Mouse (Mus musculus) hindbrain, embryonic 10.5 days (tissue): Measurements from ENCODE around the gene Eml4. TPM values are rescaled to one million over a fixed set of nuclear protein-coding genes. Genes with fewer than 3 reads are reported as not detected.
A peak's percentile ranks its signal among the peaks of the same experiment; 100 is the strongest.

ENCODE experiments used
- DNase-seq: peaks from one replicate; pipeline ENCODE4 v3.0.0-alpha.2; 2017; ENCODE audit warnings: low spot score
- H3K27ac ChIP-seq: fragments of 300-500 bp; sonication (generic); 2 replicates; pipeline ENCODE4 v1.5.1; 2016; ENCODE audit warnings: mild to moderate bottlenecking, moderate library complexity
- H3K27me3 ChIP-seq: fragments of 300-500 bp; sonication (generic); 2 replicates; pipeline ENCODE4 v1.6.1; 2016; ENCODE audit warnings: mild to moderate bottlenecking; ENCODE audit not compliant: poor library complexity, insufficient read depth, severe bottlenecking
- H3K36me3 ChIP-seq: fragments of 300-500 bp; sonication (generic); 2 replicates; pipeline ENCODE4 v1.6.1; 2016; ENCODE audit warnings: mild to moderate bottlenecking, moderate library complexity
- H3K4me1 ChIP-seq: fragments of 300-500 bp; sonication (generic); replicated peaks from 2 replicates; pipeline ENCODE4 v1.6.1; 2016; ENCODE audit warnings: mild to moderate bottlenecking
- H3K4me3 ChIP-seq: fragments of 300-500 bp; sonication (generic); 2 replicates; pipeline ENCODE4 v1.5.1; 2016; ENCODE audit warnings: mild to moderate bottlenecking, moderate library complexity
- H3K9me3 ChIP-seq: fragments of 300-500 bp; sonication (generic); 2 replicates; pipeline ENCODE4 v1.6.1; 2016; ENCODE audit warnings: mild to moderate bottlenecking, moderate library complexity
- WGBS: fragments of 180-500 bp; shearing (Covaris S2); methylation state at CpG from one replicate; pipeline ENCODE4 v1.1.7; 2016; 5-methylcytosine and 5-hydroxymethylcytosine counted together
- polyA plus RNA-seq: library from polyadenylated mRNA; unstranded; fragments of >200 nt; fragmentation: Nextera tagmentation; extraction: Ambion mirVana; gene quantifications from 2 replicates; pipeline ENCODE4 v1.2.1, GENCODE M21; 2016

Eml4 gene
- 37.6 and 43.6 TPM in 2 replicates for polyA plus RNA-seq

DNA sequence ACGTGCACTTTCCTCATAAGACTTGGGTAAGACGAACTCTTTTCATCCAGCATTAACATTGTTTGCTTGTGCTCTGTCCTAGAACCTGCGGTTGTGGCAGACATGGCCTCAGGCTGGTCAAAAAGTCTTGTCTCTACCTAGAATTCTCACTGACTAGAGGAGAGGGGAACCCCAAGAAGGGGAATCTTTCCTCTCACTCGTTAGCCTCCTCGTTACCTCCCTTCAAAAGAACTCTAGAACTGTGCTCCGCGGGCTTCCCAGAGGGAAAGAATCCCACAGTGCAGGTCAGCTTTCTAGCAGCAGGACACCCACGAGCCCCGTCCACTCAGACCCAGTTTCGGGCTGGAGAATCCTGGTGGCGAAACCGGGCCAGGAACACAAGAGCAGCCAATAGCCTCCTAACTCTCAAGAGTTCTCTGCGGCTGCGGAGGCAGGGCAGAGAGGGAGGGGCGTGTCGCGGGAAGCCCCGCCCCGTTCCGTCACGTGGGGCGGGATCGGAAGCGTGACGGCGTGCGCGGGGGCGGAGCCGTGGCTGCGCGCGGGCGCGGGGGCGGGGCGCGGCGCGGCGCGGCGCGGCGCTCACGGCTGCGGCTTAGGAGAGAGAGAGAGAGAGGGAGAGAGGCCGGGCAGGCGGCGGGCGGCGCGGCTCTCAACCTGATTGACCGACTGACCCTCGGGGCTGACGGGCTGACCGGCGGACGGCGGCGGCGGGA lies at the start of gene Eml4:
Gene Eml4 (plus strand): TSS at position 553 of the 713 bp plus-strand sequence.
- Histone ChIP-seq H3K9me3 (0 out of 2 replicates have a peak, but pooled peaks cover 3% of the 10 kb centered on the region), H3K27ac (peak within 1 kb of the TSS; percentile 98), H3K27me3 (no peaks in the 10 kb centered on the region), H3K4me1 (peaks cover 30% of the 10 kb centered on the region), H3K36me3 (no peaks in the 10 kb centered on the region), H3K4me3 (peak within 1 kb of the TSS; percentile 93)
- 1% methylated on average over 62 of the region's 62 CpGs for WGBS
- DNase-seq = peak; percentile 94

DNA sequence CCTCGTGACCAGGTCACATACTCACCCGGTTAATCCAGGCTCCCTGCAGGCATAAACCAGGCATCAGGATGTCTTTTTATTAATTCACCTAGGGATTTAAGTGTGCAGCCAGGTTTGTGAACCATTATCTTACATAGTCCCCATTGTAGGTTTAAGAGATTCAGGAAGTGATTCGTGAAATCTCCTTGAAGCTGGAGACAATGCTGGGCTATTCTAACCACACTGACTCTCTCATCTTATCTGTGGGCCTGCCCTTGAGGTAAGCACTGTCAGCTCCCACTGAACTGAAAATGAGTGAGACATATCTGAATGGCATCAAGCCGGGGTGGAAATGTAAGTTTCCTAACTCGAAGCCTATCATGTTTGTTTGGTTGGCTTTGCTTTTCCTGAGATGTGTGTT lies 49.3 kb upstream of the Eml4 start:
- no peak for DNase-seq
- no peaks in the 10 kb centered on the region for H3K4me1 ChIP-seq
- H3K4me3 ChIP-seq = no peak overlapping the region
- H3K9me3 ChIP-seq = no peaks in the 10 kb centered on the region
- no peaks in the 10 kb centered on the region for H3K27me3 ChIP-seq
- 90% methylated on average over 5 of the region's 5 CpGs for WGBS
- H3K27ac ChIP-seq = no peak overlapping the region
- H3K36me3 ChIP-seq = no peaks in the 10 kb centered on the region

DNA sequence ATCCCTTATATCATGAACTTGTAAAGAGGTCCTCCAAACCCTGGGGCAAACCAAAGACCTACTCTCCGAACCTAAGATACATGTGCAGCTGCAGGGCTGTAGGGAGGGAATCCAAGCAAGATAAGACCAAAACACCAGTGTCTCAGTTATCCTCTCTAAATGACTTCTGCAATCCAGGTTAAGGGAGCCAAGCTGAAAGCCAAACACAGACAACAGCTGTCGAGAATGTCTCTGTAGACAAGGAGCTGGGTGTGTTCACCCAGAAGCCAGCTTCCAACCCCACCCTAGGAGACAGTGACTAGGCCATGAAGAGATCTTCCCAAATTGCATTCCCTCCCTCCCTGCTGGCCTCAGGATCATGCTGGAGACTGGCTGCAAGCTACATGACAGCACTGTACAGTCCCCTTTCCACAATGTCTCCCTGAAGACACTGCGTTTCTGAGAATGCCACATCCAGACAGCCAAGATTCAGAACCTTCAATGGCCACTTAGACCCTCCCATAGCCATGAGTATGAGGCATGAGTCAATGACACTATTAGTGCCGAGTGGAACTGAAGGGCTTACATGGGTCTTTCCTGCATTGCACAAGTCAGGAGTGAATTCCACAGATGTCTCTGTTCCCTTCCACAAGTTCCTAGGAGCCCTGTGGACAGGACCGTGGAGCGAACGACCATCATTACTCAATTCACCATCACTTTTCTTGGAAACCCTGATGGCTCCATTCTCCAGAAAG lies 46.5 kb upstream of the Eml4 start:
- Histone ChIP-seq H3K36me3 (no peaks in the 10 kb centered on the region), H3K27me3 (no peaks in the 10 kb centered on the region; the same call in 1 of the 2 replicates), H3K4me3 (no peak overlapping the region), H3K4me1 (peaks cover 17% of the 10 kb centered on the region), H3K9me3 (no peaks in the 10 kb centered on the region), H3K27ac (no peak overlapping the region)
- DNase-seq = no peak
- WGBS = 88% methylated on average over 7 of the region's 7 CpGs

DNA sequence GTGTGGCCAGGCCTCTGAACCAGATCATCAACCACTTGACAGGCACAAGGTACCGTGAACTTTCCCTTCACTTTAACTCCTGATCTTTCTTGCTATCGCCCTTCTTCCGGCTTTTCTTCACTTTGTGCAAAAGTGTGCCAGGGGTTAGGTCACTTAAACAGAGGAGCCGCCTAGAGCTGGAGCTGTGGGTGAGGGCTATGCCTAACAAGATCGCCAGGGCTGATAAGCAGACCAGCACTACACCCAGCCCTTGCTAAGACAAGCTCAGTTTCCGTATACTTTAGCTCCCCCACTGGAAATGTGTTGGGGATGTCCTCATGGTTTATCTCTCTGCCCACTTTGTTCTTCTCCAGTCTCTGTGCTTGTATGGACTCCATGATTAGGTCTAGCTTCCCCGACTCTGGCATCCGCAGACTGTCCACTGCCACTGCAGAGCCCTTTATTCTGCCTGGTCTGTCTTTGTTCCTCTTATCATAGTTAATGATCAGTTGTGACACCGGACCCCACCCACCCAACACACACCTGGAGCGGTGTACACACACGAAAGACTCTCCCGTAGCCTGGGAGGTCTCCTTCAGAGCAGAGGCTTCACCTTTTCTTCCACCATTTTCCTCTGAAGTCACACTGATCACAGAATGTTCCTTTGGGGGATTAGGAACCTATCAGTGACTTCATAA lies 43.6 kb upstream of the Eml4 start:
- WGBS = 88% methylated on average over 12 of the region's 12 CpGs

DNA sequence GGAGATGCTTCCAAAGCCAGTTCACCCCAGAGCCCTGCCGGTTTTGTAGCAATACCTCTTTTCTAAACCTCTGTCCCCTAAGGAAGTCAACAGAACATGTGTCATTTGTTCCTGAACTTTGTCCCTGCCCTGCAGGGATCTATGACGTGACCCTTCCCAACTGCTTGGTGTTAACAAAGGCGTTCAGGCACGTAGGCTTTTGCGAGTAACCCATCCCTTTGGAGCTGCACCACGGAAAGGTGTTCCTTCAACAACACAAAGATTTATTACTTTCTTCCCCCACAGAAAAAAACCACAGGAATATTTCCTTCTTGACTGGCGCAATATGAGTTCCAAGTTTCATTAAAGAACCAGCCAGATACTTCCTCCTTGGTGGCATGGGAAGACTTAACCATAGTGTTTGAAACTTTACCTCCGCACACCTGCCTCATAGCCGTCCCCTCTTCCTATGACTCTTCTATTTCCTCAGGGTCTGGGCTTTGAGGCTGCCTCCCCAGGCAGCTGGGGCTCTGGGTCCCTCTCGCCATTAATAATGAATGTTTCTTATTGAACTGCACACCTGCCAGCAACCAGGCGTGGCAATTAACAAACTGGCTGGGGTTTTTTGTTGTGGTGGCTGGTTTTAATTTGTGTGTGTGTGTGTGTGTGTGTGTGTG lies 43.0 kb upstream of the Eml4 start:
- no peak for DNase-seq
- H3K4me1 ChIP-seq = peaks cover 29% of the 10 kb centered on the region
- H3K27ac ChIP-seq = no peak overlapping the region
- 74% methylated on average over 11 of the region's 11 CpGs for WGBS
- H3K4me3 ChIP-seq = no peak overlapping the region
- no peaks in the 10 kb centered on the region for H3K9me3 ChIP-seq
- H3K36me3 ChIP-seq = no peaks in the 10 kb centered on the region
- no peaks in the 10 kb centered on the region; the same call in 1 of the 2 replicates for H3K27me3 ChIP-seq

More for the DNA sequence above, 43.6 kb upstream of the Eml4 start:
- H3K27me3 ChIP-seq = no peaks in the 10 kb centered on the region; the same call in 1 of the 2 replicates
- H3K36me3 ChIP-seq = no peaks in the 10 kb centered on the region
- H3K4me3 ChIP-seq = no peak overlapping the region
- no peak for DNase-seq
- no peaks in the 10 kb centered on the region for H3K9me3 ChIP-seq
- H3K4me1 ChIP-seq = peaks cover 22% of the 10 kb centered on the region
- H3K27ac ChIP-seq = no peak overlapping the region

DNA sequence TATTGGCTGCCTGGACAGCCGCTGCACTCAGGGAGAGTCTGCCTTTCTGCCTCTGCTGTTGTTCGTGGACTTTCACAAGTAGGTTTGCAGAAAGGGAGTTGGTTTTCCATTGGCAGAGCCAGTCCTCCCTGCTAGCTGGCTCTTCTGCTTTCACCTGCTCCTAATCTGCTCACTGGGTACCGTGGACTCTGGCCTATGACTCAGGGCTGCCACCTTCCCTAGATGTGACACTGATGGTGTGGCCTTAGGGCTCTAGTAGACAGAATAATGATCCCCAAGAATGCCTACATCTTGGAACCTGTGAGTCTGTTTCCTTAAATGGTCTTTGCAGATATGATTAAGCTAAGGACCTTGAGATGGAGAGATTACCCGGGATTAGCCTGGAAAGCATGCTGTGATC lies 42.3 kb upstream of the Eml4 start:
- 62% methylated on average over 4 of the region's 4 CpGs for WGBS
- H3K4me3 ChIP-seq = no peak overlapping the region
- H3K27me3 ChIP-seq = no peaks in the 10 kb centered on the region; the same call in 1 of the 2 replicates
- H3K4me1 ChIP-seq = peaks cover 29% of the 10 kb centered on the region
- no peaks in the 10 kb centered on the region for H3K36me3 ChIP-seq
- DNase-seq = no peak
- no peaks in the 10 kb centered on the region for H3K9me3 ChIP-seq
- H3K27ac ChIP-seq = no peak overlapping the region

DNA sequence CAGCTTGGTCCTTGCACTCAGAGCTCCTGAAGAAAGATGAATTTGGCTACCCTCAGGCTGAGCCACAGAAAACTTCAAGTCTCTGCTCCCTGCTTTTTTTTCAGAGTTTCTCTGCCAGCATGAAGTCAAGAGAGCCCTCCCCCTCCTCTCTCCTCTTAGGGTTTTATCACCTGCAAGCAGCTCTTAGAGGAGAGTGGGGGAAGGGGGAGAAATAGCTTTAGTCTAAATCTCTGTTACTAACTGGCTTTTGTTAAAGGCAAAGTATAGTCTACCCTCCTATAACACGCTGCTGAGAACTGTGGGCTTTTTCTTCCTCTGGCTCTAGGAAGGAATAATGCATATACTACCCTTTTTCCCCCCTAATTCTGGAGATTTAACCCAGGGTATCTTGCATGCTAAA lies 41.5 kb upstream of the Eml4 start:
- peaks cover 5% of the 10 kb centered on the region; the same call in 1 of the 2 replicates for H3K27me3 ChIP-seq
- peaks cover 29% of the 10 kb centered on the region for H3K4me1 ChIP-seq
- WGBS = 37% methylated on average over 1 of the region's 1 CpGs
- H3K27ac ChIP-seq = no peak overlapping the region
- no peak for DNase-seq
- H3K36me3 ChIP-seq = no peaks in the 10 kb centered on the region
- no peaks in the 10 kb centered on the region for H3K9me3 ChIP-seq
- no peak overlapping the region for H3K4me3 ChIP-seq

DNA sequence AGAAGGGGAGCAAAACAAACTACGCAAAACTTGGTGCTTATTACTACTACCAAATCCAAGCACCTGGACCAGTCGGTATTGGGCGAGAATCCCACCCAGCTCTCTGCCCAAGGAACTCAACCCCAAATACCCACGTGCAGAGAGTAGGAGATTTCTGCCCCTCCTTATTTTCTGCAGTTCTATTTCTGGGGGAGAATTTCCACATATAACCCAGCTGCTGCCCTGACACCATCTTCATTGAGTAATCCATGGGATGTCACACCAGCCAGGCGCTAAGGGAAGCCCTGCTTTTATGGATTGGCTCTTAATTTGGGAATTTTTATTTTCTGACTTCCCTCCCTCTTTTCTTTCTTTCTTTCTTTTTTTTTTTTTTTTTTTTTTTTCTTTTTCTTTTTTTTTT lies 38.9 kb upstream of the Eml4 start:
- Histone ChIP-seq H3K27ac (no peak overlapping the region), H3K4me1 (peaks cover 33% of the 10 kb centered on the region), H3K9me3 (no peaks in the 10 kb centered on the region), H3K36me3 (no peaks in the 10 kb centered on the region), H3K4me3 (no peak overlapping the region), H3K27me3 (peaks cover 5% of the 10 kb centered on the region; the same call in 1 of the 2 replicates)
- no peak for DNase-seq
- WGBS = 76% methylated on average over 5 of the region's 5 CpGs

DNA sequence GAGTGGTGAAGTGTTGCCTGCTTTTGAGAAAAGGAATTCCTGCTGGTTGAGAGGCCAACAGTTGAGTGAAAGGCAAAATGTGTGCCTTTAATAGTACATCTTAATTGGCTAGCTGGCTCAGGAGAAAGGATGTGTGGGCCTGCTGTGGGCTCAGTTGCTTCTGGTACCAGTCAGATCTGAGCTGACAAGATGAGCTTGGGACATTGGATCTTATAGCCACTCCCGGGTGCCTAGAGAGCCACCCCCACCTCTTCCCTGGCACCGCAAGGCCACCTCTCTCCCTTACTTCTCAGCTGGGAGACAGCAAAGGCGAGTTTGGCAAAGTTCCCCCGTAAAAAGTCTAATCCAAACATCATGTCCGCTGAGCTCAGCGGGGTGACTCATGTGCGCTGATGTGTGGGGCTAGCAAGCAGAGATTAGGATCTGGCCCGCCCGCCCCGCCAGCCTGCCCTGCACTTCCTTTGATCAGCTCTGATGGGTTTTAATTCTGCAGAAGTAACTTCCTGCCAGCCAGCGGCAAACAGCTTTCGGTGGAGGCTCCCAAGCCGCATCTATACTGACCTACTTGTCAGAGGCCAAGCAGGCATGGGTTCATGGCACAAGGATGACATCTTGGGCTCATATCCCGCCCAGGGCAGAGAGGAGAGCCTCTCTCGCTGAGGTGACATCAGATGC lies 38.4 kb upstream of the Eml4 start:
- 13% methylated on average over 15 of the region's 15 CpGs for WGBS
- H3K36me3 ChIP-seq = no peaks in the 10 kb centered on the region
- no peaks in the 10 kb centered on the region for H3K9me3 ChIP-seq
- peak; percentile 48 for DNase-seq
- peak overlapping the region; percentile 59; the same call in 1 of the 2 replicates for H3K27ac ChIP-seq
- H3K27me3 ChIP-seq = peaks cover 5% of the 10 kb centered on the region; the same call in 1 of the 2 replicates
- peaks cover 30% of the 10 kb centered on the region for H3K4me1 ChIP-seq
- peak overlapping the region; percentile 32 for H3K4me3 ChIP-seq

DNA sequence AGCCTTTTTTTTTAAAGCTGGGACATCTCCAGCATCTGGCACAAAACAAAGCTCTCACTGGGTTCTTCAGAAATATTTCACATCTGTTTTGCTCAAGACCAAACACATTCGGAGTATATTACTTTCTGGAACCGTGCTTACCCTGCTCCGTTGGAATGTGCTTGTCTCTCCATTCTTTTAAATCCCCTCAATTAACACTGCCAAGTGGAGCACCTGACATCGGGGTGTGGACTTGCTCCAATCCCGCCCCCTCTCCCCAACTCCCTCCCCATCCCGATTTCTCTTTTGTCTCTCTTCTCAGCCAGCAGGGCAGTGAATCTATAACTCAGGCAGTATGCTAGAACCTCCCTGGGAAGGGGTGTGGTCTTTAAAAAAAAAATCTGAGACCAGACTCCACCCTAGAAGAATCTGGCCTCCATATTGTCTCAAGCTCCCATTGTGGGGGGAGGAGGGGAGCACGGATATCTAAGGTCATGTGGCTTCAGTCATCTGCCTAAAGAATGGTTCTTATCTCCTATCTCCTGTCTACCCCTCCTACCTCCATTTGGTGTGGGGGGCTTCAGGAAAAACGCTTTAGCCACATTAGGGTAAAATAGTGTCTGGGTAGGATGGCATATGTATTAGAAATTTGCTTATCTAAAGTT lies 37.6 kb upstream of the Eml4 start:
- H3K4me3 ChIP-seq = no peak overlapping the region
- DNase-seq = no peak
- H3K27ac ChIP-seq = no peak overlapping the region
- 55% methylated on average over 8 of the region's 8 CpGs for WGBS
- no peaks in the 10 kb centered on the region for H3K9me3 ChIP-seq
- H3K27me3 ChIP-seq = peaks cover 5% of the 10 kb centered on the region; the same call in 1 of the 2 replicates
- H3K4me1 ChIP-seq = peaks cover 26% of the 10 kb centered on the region
- no peaks in the 10 kb centered on the region for H3K36me3 ChIP-seq

DNA sequence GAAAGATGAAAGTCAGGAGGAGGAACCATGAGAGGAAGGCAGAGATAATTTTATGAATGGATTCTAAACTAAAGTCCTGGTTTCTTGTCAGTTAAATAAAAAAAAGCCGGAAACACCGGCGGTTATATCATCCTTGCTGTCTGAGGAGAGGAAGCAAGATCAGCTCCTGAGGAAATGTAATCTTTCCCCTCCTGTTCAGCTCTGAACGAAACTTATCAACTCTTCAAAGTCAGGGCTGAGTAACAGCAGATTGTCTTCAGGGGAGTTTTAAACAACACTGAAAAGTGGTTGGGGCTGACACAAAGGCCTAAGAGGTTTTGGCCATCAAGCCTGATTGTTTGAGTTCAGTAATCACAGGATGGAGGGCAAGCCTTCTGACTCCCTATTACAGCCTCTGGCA lies 35.3 kb upstream of the Eml4 start:
- 75% methylated on average over 4 of the region's 4 CpGs for WGBS
- 0 out of 2 replicates have a peak, but pooled peaks cover 5% of the 10 kb centered on the region for H3K27me3 ChIP-seq
- DNase-seq = no peak
- H3K27ac ChIP-seq = no peak overlapping the region
- peaks cover 5% of the 10 kb centered on the region; the same call in 1 of the 2 replicates for H3K9me3 ChIP-seq
- no peak overlapping the region for H3K4me3 ChIP-seq
- peaks cover 14% of the 10 kb centered on the region for H3K4me1 ChIP-seq
- no peaks in the 10 kb centered on the region for H3K36me3 ChIP-seq
